In genomic region chr4:149283018-149283417, GRCm38 (mm10) we compare ENCODE assay signal across 21 mouse cellular contexts. TPM values are rescaled to one million over a fixed set of nuclear protein-coding genes. Genes with fewer than 3 reads are reported as not detected.
A peak's percentile ranks its signal among the peaks of the same experiment; 100 is the strongest.
DNase-seq lines count a peak whose midpoint lies in the region; ATAC-seq and TF ChIP-seq lines count a peak whose summit lies in the region.
"Had no signal": no experiment of that assay in that cellular context is flagged by ENCODE, and none has a peak within 500 bp of the region (broad histone marks: within the 10 kb centered on the region; RNA-seq: fewer than 3 reads in every experiment).

No protein-coding gene starts in this region.

- WGBS in kidney, adult 2 months = 47% methylated on average over 3 of the region's 3 CpGs
- whole genome bisulfite sequencing in kidney, embryonic 14.5 days = 87% methylated on average over 3 of the region's 3 CpGs
- 87% methylated on average over 3 of the region's 3 CpGs for WGBS in neural tube, embryonic 11.5 days
- 81% methylated on average over 3 of the region's 3 CpGs for WGBS in neural tube, embryonic 15.5 days

- in situ Hi-C loops in Patski (cut with MboI; ENCODE audit: low pct_unique_long_range_greater_than_20kb) = no loop called here

- no peak overlapping the region for H3K4me2 ChIP-seq in kidney, embryonic 14.5 days (replicated peaks; ENCODE audit: low read depth, low read length)
- no peak overlapping the region for H3K4me2 ChIP-seq in neural tube, embryonic 11.5 days (ENCODE audit: low read depth)
- no peak overlapping the region for H3K4me2 ChIP-seq in neural tube, embryonic 15.5 days
- H3K4me2 ChIP-seq: embryonic facial prominence, embryonic 12.5 days; heart, embryonic 11.5 days; hindbrain, embryonic 14.5 days; limb, embryonic 15.5 days had no signal

- POLR2A ChIA-PET in Patski (lab: Charles Lee) = no interaction called here

- CTCF ChIA-PET in Patski (lab: Charles Lee) = interaction anchor here (1.0 to 1.5 kb wide), 2 partner anchors 23 to 25 kb away, joined by 3 to 5 read pairs; partner anchors contain the start of gene Kif1b

- H3K9me3 ChIP-seq in kidney, embryonic 14.5 days (ENCODE audit: control insufficient read depth, low read length) = no peaks in the 10 kb centered on the region
- no peaks in the 10 kb centered on the region for H3K9me3 ChIP-seq in neural tube, embryonic 11.5 days (ENCODE audit: control insufficient read depth, low read length)
- no peaks in the 10 kb centered on the region for H3K9me3 ChIP-seq in neural tube, embryonic 15.5 days (replicated peaks)
- H3K9me3 ChIP-seq: embryonic facial prominence, embryonic 12.5 days; G1E; limb, embryonic 15.5 days; megakaryocyte, embryonic 14.5 days had no signal

- TF ChIP-seq CTCF in kidney, adult 2 months (conservative IDR thresholded peaks at IDR 0.05; ENCODE audit: insufficient read depth, insufficient read length, low read depth, low read length) = no peak
- TF ChIP-seq CTCF in Patski (IDR thresholded peaks at IDR 0.05) = no peak

- no peaks in the 10 kb centered on the region for H3K27me3 ChIP-seq in kidney, adult 2 months (replicated peaks; ENCODE audit: control insufficient read depth, insufficient read depth, low read length)
- H3K27me3 ChIP-seq in kidney, embryonic 14.5 days (ENCODE audit: control insufficient read depth, insufficient read depth, low read length) = no peaks in the 10 kb centered on the region
- no peaks in the 10 kb centered on the region for H3K27me3 ChIP-seq in neural tube, embryonic 11.5 days (ENCODE audit: control insufficient read depth, insufficient read depth, low read length)
- no peaks in the 10 kb centered on the region for H3K27me3 ChIP-seq in Patski
- H3K27me3 ChIP-seq in neural tube, embryonic 15.5 days (replicated peaks) = no peaks in the 10 kb centered on the region
- H3K27me3 ChIP-seq: embryonic facial prominence, embryonic 12.5 days; limb, embryonic 15.5 days had no signal

- H3K4me1 ChIP-seq in kidney, adult 2 months (ENCODE audit: control insufficient read depth, insufficient read depth, low read length) = peaks cover 10% of the 10 kb centered on the region; the same call in 1 of the 2 replicates
- H3K4me1 ChIP-seq in kidney, embryonic 14.5 days (ENCODE audit: control insufficient read depth, insufficient read depth, low read length) = 0 out of 2 replicates have a peak, but pooled peaks cover 7% of the 10 kb centered on the region
- H3K4me1 ChIP-seq in neural tube, embryonic 11.5 days (ENCODE audit: control insufficient read depth, insufficient read depth, low read length) = no peaks in the 10 kb centered on the region
- peaks cover 43% of the 10 kb centered on the region for H3K4me1 ChIP-seq in neural tube, embryonic 15.5 days
- H3K4me1 ChIP-seq: megakaryocyte, embryonic 14.5 days had no signal

- H3K27ac ChIP-seq in kidney, adult 2 months (ENCODE audit: insufficient read depth, low read depth, low read length) = peak overlapping the region; percentile 15; the same call in 1 of the 2 replicates
- H3K27ac ChIP-seq in kidney, embryonic 14.5 days (ENCODE audit: low read depth, low read length) = no peak overlapping the region
- H3K27ac ChIP-seq in neural tube, embryonic 11.5 days (ENCODE audit: low read depth, low read length) = no peak overlapping the region
- H3K27ac ChIP-seq in neural tube, embryonic 15.5 days (replicated peaks) = 0 out of 2 replicates have a peak overlapping the region, but pooled peaks have one; percentile 13
- H3K27ac ChIP-seq: embryonic facial prominence, embryonic 12.5 days; hindbrain, embryonic 14.5 days; limb, embryonic 15.5 days had no signal

- ATAC-seq in kidney, embryonic 14.5 days (ENCODE audit: low FRiP score, low TSS enrichment) = no peak
- ATAC-seq in neural tube, embryonic 11.5 days (ENCODE audit: insufficient read depth, low FRiP score, low TSS enrichment) = no peak
- peak; percentile 51 for ATAC-seq in Patski
- ATAC-seq in neural tube, embryonic 15.5 days (ENCODE audit: low FRiP score) = no peak
- ATAC-seq: forebrain, embryonic 14.5 days; intestine, embryonic 16.5 days had no signal

- DNase-seq in kidney, adult 2 months = no peak
- peak; percentile 4 for DNase-seq in neural tube, embryonic 11.5 days (ENCODE audit: low spot score)
- DNase-seq in neural tube, embryonic 10.5 days (ENCODE audit: extremely low spot score, low spot score) = no peak
- DNase-seq in Patski (ENCODE audit: low read depth, low spot score) = peak; percentile 41
- DNase-seq in thymus, postnatal 36 days = no peak
- DNase-seq: cerebellum, adult 8-10 months; heart, postnatal 10 days; kidney, postnatal 10 days; lung, postnatal 10 days; midbrain, embryonic 14.5 days; right cerebral cortex, postnatal 25 days had no signal

- no peak overlapping the region for H3K4me3 ChIP-seq in kidney, adult 2 months (ENCODE audit: insufficient read depth, low read depth, low read length)
- H3K4me3 ChIP-seq in kidney, embryonic 14.5 days (ENCODE audit: low read length) = no peak overlapping the region
- H3K4me3 ChIP-seq in neural tube, embryonic 11.5 days (ENCODE audit: low read depth, low read length) = no peak overlapping the region
- no peak overlapping the region for H3K4me3 ChIP-seq in neural tube, embryonic 15.5 days (replicated peaks)
- H3K4me3 ChIP-seq: embryonic facial prominence, embryonic 12.5 days; limb, embryonic 15.5 days; megakaryocyte, embryonic 14.5 days had no signal

- no peak for TF ChIP-seq POLR2A in kidney, adult 2 months (IDR thresholded peaks at IDR 0.05; ENCODE audit: low read depth, low read length)

- H3K36me3 ChIP-seq in kidney, adult 2 months (ENCODE audit: control insufficient read depth, insufficient read depth, low read length) = no peaks in the 10 kb centered on the region
- no peaks in the 10 kb centered on the region for H3K36me3 ChIP-seq in kidney, embryonic 14.5 days (ENCODE audit: control insufficient read depth, insufficient read depth, low read length)
- H3K36me3 ChIP-seq in neural tube, embryonic 11.5 days (ENCODE audit: control insufficient read depth, insufficient read depth, low read length) = no peaks in the 10 kb centered on the region; the same call in 1 of the 2 replicates
- no peaks in the 10 kb centered on the region for H3K36me3 ChIP-seq in neural tube, embryonic 15.5 days
- H3K36me3 ChIP-seq: limb, embryonic 15.5 days had no signal

- no peak overlapping the region for H3K9ac ChIP-seq in kidney, embryonic 14.5 days (ENCODE audit: low read depth, low read length)
- H3K9ac ChIP-seq in neural tube, embryonic 11.5 days (ENCODE audit: low read length) = no peak overlapping the region
- no peak overlapping the region for H3K9ac ChIP-seq in neural tube, embryonic 15.5 days (replicated peaks)
- H3K9ac ChIP-seq: embryonic facial prominence, embryonic 12.5 days; hindbrain, embryonic 14.5 days; limb, embryonic 15.5 days had no signal

RNA-seq across cellular contexts. Expression of gene Kif1b, which starts 24.5 kb away (rescaled TPM):
- polyA plus RNA-seq in kidney, adult 2 months (2012; rRNA removed) = 31.1 and 35.8 TPM in 2 replicates
- polyA plus RNA-seq in kidney, embryonic 14.5 days (2014; fragmentation: Nextera tagmentation; extraction: Ambion mirVana) = 25.6 and 35.7 TPM in 2 replicates
- 99.2 and 104 TPM in 2 replicates for polyA plus RNA-seq in neural tube, embryonic 11.5 days (2014; fragmentation: Nextera tagmentation; extraction: Ambion mirVana)
- 32.9 TPM for polyA plus RNA-seq in Patski (2021)
- polyA plus RNA-seq in neural tube, embryonic 15.5 days (2015; fragmentation: Nextera tagmentation; extraction: Ambion mirVana) = 102 and 121 TPM in 2 replicates

Comparison
In these comparisons a context has a peak if more than half of its experiments do, and no peak if none do; other contexts are left out.
1. DNase-seq: peak in neural tube, embryonic 11.5 days (single experiment) and Patski (single experiment); none in kidney, adult 2 months (single experiment), neural tube, embryonic 10.5 days (single experiment) and thymus, postnatal 36 days (0 of 2).
2. H3K27ac ChIP-seq: peak in kidney, adult 2 months (single experiment) and neural tube, embryonic 15.5 days (single experiment); none in kidney, embryonic 14.5 days (single experiment) and neural tube, embryonic 11.5 days (single experiment).